Mouse (Mus musculus): ENCODE data around the gene Rfxank. TPM values are rescaled to one million over a fixed set of nuclear protein-coding genes. Genes with fewer than 3 reads are reported as not detected.

The Rfxank gene
- polyA plus RNA-seq, 1 experiment from 2014 or later = 11.8 TPM

GRCm38 (mm10) chr8:70104506-70104905, 34.4 kb downstream of the Rfxank start:
- H3K9ac ChIP-seq (ENCODE audit: low read depth, low read length) = no peak overlapping the region
- WGBS = 22% methylated on average over 6 of the region's 6 CpGs
- H3K4me2 ChIP-seq (ENCODE audit: low read length) = no peak overlapping the region
- H3K27ac ChIP-seq (ENCODE audit: low read length) = no peak overlapping the region
- no peaks in the 10 kb centered on the region for H3K27me3 ChIP-seq (ENCODE audit: control insufficient read depth, insufficient read depth, low read depth, low read length)
- no peak overlapping the region for H3K4me3 ChIP-seq (ENCODE audit: low read depth, low read length)
- ATAC-seq = no peak
- peaks cover 63% of the 10 kb centered on the region for H3K36me3 ChIP-seq (ENCODE audit: control insufficient read depth, insufficient read depth, low read length)
- 0 out of 2 replicates have a peak, but pooled peaks cover 4% of the 10 kb centered on the region for H3K4me1 ChIP-seq (ENCODE audit: control insufficient read depth, insufficient read depth, low read length)
- no peaks in the 10 kb centered on the region for H3K9me3 ChIP-seq (replicated peaks; ENCODE audit: control insufficient read depth, low read length, poor library complexity, severe bottlenecking)

- peaks cover 71% of the 10 kb centered on the region for H3K36me3 ChIP-seq (ENCODE audit: control insufficient read depth, insufficient read depth, low read length)
- no peak overlapping the region for H3K4me2 ChIP-seq (ENCODE audit: low read length)
- 91% methylated on average over 8 of the region's 8 CpGs for WGBS
- no peak overlapping the region for H3K4me3 ChIP-seq (ENCODE audit: low read depth, low read length)
- ATAC-seq = no peak
- H3K9ac ChIP-seq (ENCODE audit: low read depth, low read length) = no peak overlapping the region
- H3K27ac ChIP-seq (ENCODE audit: low read length) = no peak overlapping the region
- H3K9me3 ChIP-seq (replicated peaks; ENCODE audit: control insufficient read depth, low read length, poor library complexity, severe bottlenecking) = no peaks in the 10 kb centered on the region
- H3K27me3 ChIP-seq (ENCODE audit: control insufficient read depth, insufficient read depth, low read depth, low read length) = no peaks in the 10 kb centered on the region
- H3K4me1 ChIP-seq (ENCODE audit: control insufficient read depth, insufficient read depth, low read length) = 0 out of 2 replicates have a peak, but pooled peaks cover 4% of the 10 kb centered on the region
Observed at GRCm38 (mm10) chr8:70100241-70100640, 38.7 kb downstream of the Rfxank start.

- ATAC-seq = no peak
- WGBS = 84% methylated on average over 8 of the region's 8 CpGs
Observed at GRCm38 (mm10) chr8:70099276-70099675, 39.7 kb downstream of the Rfxank start.

GRCm38 (mm10) chr8:70092786-70093185, 46.2 kb downstream of the Rfxank start:
- ATAC-seq = no peak
- WGBS = 61% methylated on average over 8 of the region's 8 CpGs

More at GRCm38 (mm10) chr8:70099276-70099675, 39.7 kb downstream of the Rfxank start:
- no peaks in the 10 kb centered on the region for H3K27me3 ChIP-seq (ENCODE audit: control insufficient read depth, insufficient read depth, low read depth, low read length)
- no peaks in the 10 kb centered on the region for H3K9me3 ChIP-seq (replicated peaks; ENCODE audit: control insufficient read depth, low read length, poor library complexity, severe bottlenecking)
- H3K4me3 ChIP-seq (ENCODE audit: low read depth, low read length) = no peak overlapping the region
- H3K9ac ChIP-seq (ENCODE audit: low read depth, low read length) = no peak overlapping the region
- peaks cover 75% of the 10 kb centered on the region for H3K36me3 ChIP-seq (ENCODE audit: control insufficient read depth, insufficient read depth, low read length)
- H3K27ac ChIP-seq (ENCODE audit: low read length) = no peak overlapping the region
- no peak overlapping the region for H3K4me2 ChIP-seq (ENCODE audit: low read length)
- H3K4me1 ChIP-seq (ENCODE audit: control insufficient read depth, insufficient read depth, low read length) = no peaks in the 10 kb centered on the region

GRCm38 (mm10) chr8:70089296-70089960, 49.5 kb downstream of the Rfxank start:
- Histone ChIP-seq H3K27ac (ENCODE audit: low read length) (peak overlapping the region; percentile 63), H3K4me1 (ENCODE audit: control insufficient read depth, insufficient read depth, low read length) (peaks cover 31% of the 10 kb centered on the region), H3K9me3 (replicated peaks; ENCODE audit: control insufficient read depth, low read length, poor library complexity, severe bottlenecking) (no peaks in the 10 kb centered on the region), H3K36me3 (ENCODE audit: control insufficient read depth, insufficient read depth, low read length) (peaks cover 6% of the 10 kb centered on the region; the same call in 1 of the 2 replicates), H3K4me2 (ENCODE audit: low read length) (peak overlapping the region; percentile 12; the same call in 1 of the 2 replicates), H3K4me3 (ENCODE audit: low read depth, low read length) (no peak overlapping the region), H3K27me3 (ENCODE audit: control insufficient read depth, insufficient read depth, low read depth, low read length) (peaks cover 33% of the 10 kb centered on the region), H3K9ac (ENCODE audit: low read depth, low read length) (peak overlapping the region; percentile 30; the same call in 1 of the 2 replicates)
- WGBS = 30% methylated on average over 9 of the region's 9 CpGs
- ATAC-seq = peak; percentile 38

More at GRCm38 (mm10) chr8:70092786-70093185, 46.2 kb downstream of the Rfxank start:
- Histone ChIP-seq H3K9ac (ENCODE audit: low read depth, low read length) (no peak overlapping the region), H3K36me3 (ENCODE audit: control insufficient read depth, insufficient read depth, low read length) (peaks cover 34% of the 10 kb centered on the region), H3K27me3 (ENCODE audit: control insufficient read depth, insufficient read depth, low read depth, low read length) (peaks cover 3% of the 10 kb centered on the region), H3K27ac (ENCODE audit: low read length) (no peak overlapping the region), H3K4me2 (ENCODE audit: low read length) (no peak overlapping the region), H3K4me1 (ENCODE audit: control insufficient read depth, insufficient read depth, low read length) (peaks cover 23% of the 10 kb centered on the region), H3K4me3 (ENCODE audit: low read depth, low read length) (no peak overlapping the region), H3K9me3 (replicated peaks; ENCODE audit: control insufficient read depth, low read length, poor library complexity, severe bottlenecking) (no peaks in the 10 kb centered on the region)

- no peaks in the 10 kb centered on the region for H3K36me3 ChIP-seq (ENCODE audit: control insufficient read depth, insufficient read depth, low read length)
- peaks cover 43% of the 10 kb centered on the region for H3K4me1 ChIP-seq (ENCODE audit: control insufficient read depth, insufficient read depth, low read length)
- peak; percentile 69 for ATAC-seq
- 3% methylated on average over 56 of the region's 56 CpGs for WGBS
- H3K9ac ChIP-seq (ENCODE audit: low read depth, low read length) = peak overlapping the region; percentile 42
- peak overlapping the region; percentile 38 for H3K4me3 ChIP-seq (ENCODE audit: low read depth, low read length)
- no peaks in the 10 kb centered on the region for H3K9me3 ChIP-seq (replicated peaks; ENCODE audit: control insufficient read depth, low read length, poor library complexity, severe bottlenecking)
- H3K27ac ChIP-seq (ENCODE audit: low read length) = no peak overlapping the region
- peaks cover 36% of the 10 kb centered on the region for H3K27me3 ChIP-seq (ENCODE audit: control insufficient read depth, insufficient read depth, low read depth, low read length)
- H3K4me2 ChIP-seq (ENCODE audit: low read length) = peak overlapping the region; percentile 69
Observed at GRCm38 (mm10) chr8:70087836-70088650, 50.9 kb downstream of the Rfxank start.

- Histone ChIP-seq H3K4me3 (ENCODE audit: low read depth, low read length) (no peak overlapping the region), H3K9me3 (replicated peaks; ENCODE audit: control insufficient read depth, low read length, poor library complexity, severe bottlenecking) (no peaks in the 10 kb centered on the region), H3K9ac (ENCODE audit: low read depth, low read length) (no peak overlapping the region), H3K4me2 (ENCODE audit: low read length) (no peak overlapping the region), H3K27ac (ENCODE audit: low read length) (no peak overlapping the region), H3K27me3 (ENCODE audit: control insufficient read depth, insufficient read depth, low read depth, low read length) (peaks cover 41% of the 10 kb centered on the region), H3K4me1 (ENCODE audit: control insufficient read depth, insufficient read depth, low read length) (peaks cover 43% of the 10 kb centered on the region), H3K36me3 (ENCODE audit: control insufficient read depth, insufficient read depth, low read length) (no peaks in the 10 kb centered on the region)
- WGBS = 3% methylated on average over 7 of the region's 7 CpGs
- no peak for ATAC-seq
Observed at GRCm38 (mm10) chr8:70087237-70087636, 51.7 kb downstream of the Rfxank start.

GRCm38 (mm10) chr8:70086151-70086550, 52.8 kb downstream of the Rfxank start:
- Histone ChIP-seq H3K27ac (ENCODE audit: low read length) (no peak overlapping the region), H3K9me3 (replicated peaks; ENCODE audit: control insufficient read depth, low read length, poor library complexity, severe bottlenecking) (no peaks in the 10 kb centered on the region), H3K27me3 (ENCODE audit: control insufficient read depth, insufficient read depth, low read depth, low read length) (peaks cover 41% of the 10 kb centered on the region), H3K4me2 (ENCODE audit: low read length) (no peak overlapping the region), H3K36me3 (ENCODE audit: control insufficient read depth, insufficient read depth, low read length) (no peaks in the 10 kb centered on the region), H3K4me3 (ENCODE audit: low read depth, low read length) (no peak overlapping the region), H3K9ac (ENCODE audit: low read depth, low read length) (no peak overlapping the region), H3K4me1 (ENCODE audit: control insufficient read depth, insufficient read depth, low read length) (peaks cover 43% of the 10 kb centered on the region)
- ATAC-seq = no peak
- WGBS = 54% methylated on average over 1 of the region's 1 CpGs

All from midbrain, embryonic 16.5 days (tissue).